Mouse (Mus musculus) cerebellum, adult 2 months (tissue): ENCODE results near the gene Antxr2.

Experiments used
- CTCF ChIP-seq: fragments of 200-500 bp; IDR thresholded peaks from 2 replicates; pipeline ENCODE4 v1.5.1; 2011; ENCODE audit warnings: low read depth, mild to moderate bottlenecking, control low read depth, low read length, moderate library complexity, borderline replicate concordance; ENCODE audit not compliant: insufficient read depth
- POLR2A ChIP-seq: fragments of 200-500 bp; IDR thresholded peaks from 2 replicates; pipeline ENCODE4 v1.6.1; 2011; ENCODE audit warnings: low read length, control low read depth, borderline replicate concordance; ENCODE audit not compliant: insufficient read depth

DNA sequence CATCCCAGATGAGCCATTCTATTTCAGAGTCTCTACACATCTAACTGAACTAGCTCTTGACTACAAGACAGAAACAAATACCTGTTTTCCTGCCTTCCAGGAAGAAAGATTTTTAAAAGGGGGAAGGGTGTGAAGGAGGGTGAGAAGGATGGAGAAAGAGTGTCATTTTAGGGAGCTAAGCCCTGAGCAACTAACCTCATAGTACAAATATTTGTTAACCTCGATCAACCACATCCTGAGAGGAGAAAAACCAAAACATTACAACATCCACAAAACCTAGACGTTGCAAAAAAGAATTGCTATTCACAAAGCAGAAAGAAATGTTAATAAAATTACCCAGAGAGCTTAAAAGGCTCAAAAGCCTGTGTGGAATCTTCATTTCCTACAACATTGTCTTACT is 66.4 kb downstream of the Antxr2 start:
- no peak for TF ChIP-seq POLR2A
- no peak for TF ChIP-seq CTCF
